Mouse (Mus musculus): ENCODE measurements at regions not wholly inside any gene's neighbourhood (a gene's known extent, or its start where the extent isn't known, plus 50 kb on each side); places are given as distances from the start of the nearest gene placed in this dataset.

DNA sequence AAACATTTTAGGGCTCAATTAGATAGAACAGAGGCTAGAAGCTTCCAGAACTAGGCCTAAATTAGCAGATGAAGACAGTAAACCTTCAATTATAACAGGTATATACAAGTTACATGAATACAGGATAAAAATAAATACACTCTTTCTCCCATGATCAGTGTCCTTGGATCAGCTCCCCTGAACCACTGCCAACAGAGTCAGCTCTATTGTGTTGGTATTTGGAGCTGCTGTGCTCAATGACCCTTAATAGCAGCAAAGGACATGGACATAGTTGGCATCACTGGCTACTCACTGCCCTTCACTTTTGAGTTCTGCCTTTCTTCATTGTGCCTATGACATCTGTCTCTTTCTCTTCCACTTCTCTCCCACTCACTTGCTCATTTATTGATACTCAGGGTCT, 639.1 kb upstream of the 4921530L21Rik start:
- DNase-seq (ENCODE audit: low spot score) (no peak), ATAC-seq (no peak)
- H3K27ac ChIP-seq (ENCODE audit: low read depth, low read length) = no peak overlapping the region
- no peaks in the 10 kb centered on the region for H3K27me3 ChIP-seq (replicated peaks; ENCODE audit: control insufficient read depth, insufficient read depth, low read length)
- H3K36me3 ChIP-seq (ENCODE audit: control insufficient read depth, insufficient read depth, low read length) = no peaks in the 10 kb centered on the region
- H3K4me1 ChIP-seq (ENCODE audit: control insufficient read depth, insufficient read depth, low read length) = no peaks in the 10 kb centered on the region
- no peaks in the 10 kb centered on the region for H3K9me3 ChIP-seq (replicated peaks; ENCODE audit: control insufficient read depth, low read length)
- no peak overlapping the region for H3K4me2 ChIP-seq (ENCODE audit: low read length)
- no peak overlapping the region for H3K4me3 ChIP-seq (ENCODE audit: low read depth, low read length)
- no peak overlapping the region for H3K9ac ChIP-seq (ENCODE audit: low read length)

DNA sequence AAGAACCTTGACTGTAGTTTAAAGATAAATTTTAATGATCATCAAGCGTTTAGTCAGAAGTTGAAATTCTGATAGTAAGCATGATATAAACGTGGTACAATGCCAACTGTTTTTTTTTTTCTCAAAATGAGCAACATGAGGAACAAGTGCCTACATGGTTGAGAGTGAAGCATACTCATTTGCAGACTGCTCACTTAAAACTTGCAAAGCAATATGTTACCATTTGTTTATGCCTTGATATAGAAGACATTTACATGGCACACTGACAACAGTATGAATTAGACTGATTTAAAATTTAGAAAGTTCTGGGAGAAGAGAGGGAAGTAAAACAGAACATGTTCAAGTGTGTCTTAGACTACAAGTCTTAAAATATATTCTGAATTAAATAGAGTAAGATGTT, 632.2 kb upstream of the 4921530L21Rik start:
- no peaks in the 10 kb centered on the region for H3K36me3 ChIP-seq (ENCODE audit: control insufficient read depth, insufficient read depth, low read length)
- 81% methylated on average over 2 of the region's 2 CpGs for WGBS
- H3K4me1 ChIP-seq (ENCODE audit: control insufficient read depth, insufficient read depth, low read length) = no peaks in the 10 kb centered on the region
- no peak overlapping the region for H3K4me2 ChIP-seq (ENCODE audit: low read length)
- DNase-seq (ENCODE audit: low spot score) = peak; percentile 52
- H3K27me3 ChIP-seq (replicated peaks; ENCODE audit: control insufficient read depth, insufficient read depth, low read length) = no peaks in the 10 kb centered on the region
- no peak overlapping the region for H3K27ac ChIP-seq (ENCODE audit: low read depth, low read length)
- no peak overlapping the region for H3K4me3 ChIP-seq (ENCODE audit: low read depth, low read length)
- H3K9me3 ChIP-seq (replicated peaks; ENCODE audit: control insufficient read depth, low read length) = no peaks in the 10 kb centered on the region
- H3K9ac ChIP-seq (ENCODE audit: low read length) = no peak overlapping the region
- ATAC-seq = no peak

DNA sequence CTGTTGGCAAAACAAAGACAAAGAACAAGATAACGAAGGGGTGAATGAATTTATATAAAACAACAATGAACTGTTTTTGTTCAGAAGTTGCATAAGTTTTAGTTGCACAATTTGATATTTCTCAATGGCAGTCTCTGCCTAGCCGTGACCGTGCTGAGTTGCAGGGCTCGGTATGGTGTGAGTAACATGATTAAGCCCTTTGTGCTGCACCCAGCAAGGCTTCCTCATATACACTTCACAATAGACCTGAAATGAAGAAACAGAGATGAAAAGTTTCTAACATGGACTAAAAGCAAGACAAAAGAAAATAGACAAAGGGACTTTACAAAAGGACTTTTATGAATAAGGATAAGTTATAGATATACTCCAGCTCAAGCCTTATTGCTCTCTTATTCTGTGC, 624.9 kb upstream of the 4921530L21Rik start:
- no peak overlapping the region for H3K9ac ChIP-seq (ENCODE audit: low read length)
- DNase-seq (ENCODE audit: low spot score) (no peak), ATAC-seq (no peak)
- no peaks in the 10 kb centered on the region for H3K36me3 ChIP-seq (ENCODE audit: control insufficient read depth, insufficient read depth, low read length)
- no peaks in the 10 kb centered on the region for H3K27me3 ChIP-seq (replicated peaks; ENCODE audit: control insufficient read depth, insufficient read depth, low read length)
- no peak overlapping the region for H3K4me2 ChIP-seq (ENCODE audit: low read length)
- WGBS = 20% methylated on average over 4 of the region's 4 CpGs
- no peaks in the 10 kb centered on the region for H3K9me3 ChIP-seq (replicated peaks; ENCODE audit: control insufficient read depth, low read length)
- H3K4me1 ChIP-seq (ENCODE audit: control insufficient read depth, insufficient read depth, low read length) = no peaks in the 10 kb centered on the region
- no peak overlapping the region for H3K4me3 ChIP-seq (ENCODE audit: low read depth, low read length)
- no peak overlapping the region for H3K27ac ChIP-seq (ENCODE audit: low read depth, low read length)

DNA sequence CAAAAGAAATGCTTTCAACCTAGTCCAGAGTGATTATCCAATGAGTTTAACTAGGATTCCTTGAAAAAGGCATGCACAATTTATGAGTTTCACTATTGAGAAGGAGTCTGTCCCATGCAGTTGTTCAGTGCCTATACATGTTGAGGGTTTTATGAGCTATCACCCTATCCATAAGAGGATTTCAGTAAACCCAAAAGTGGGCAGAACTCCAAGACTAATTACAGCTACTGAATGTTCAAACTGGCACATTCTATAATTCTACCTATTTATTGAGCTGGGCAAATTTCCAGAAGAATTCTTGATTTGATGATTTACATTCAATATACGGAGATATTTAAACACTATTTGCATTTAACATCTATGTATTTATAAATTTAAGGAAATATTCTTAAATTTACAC, 599.6 kb upstream of the 4921530L21Rik start:
- Histone ChIP-seq H3K4me3 (ENCODE audit: low read depth, low read length) (no peak overlapping the region), H3K9ac (ENCODE audit: low read length) (no peak overlapping the region), H3K9me3 (replicated peaks; ENCODE audit: control insufficient read depth, low read length) (no peaks in the 10 kb centered on the region), H3K4me2 (ENCODE audit: low read length) (no peak overlapping the region), H3K27ac (ENCODE audit: low read depth, low read length) (no peak overlapping the region), H3K27me3 (replicated peaks; ENCODE audit: control insufficient read depth, insufficient read depth, low read length) (no peaks in the 10 kb centered on the region), H3K4me1 (ENCODE audit: control insufficient read depth, insufficient read depth, low read length) (no peaks in the 10 kb centered on the region), H3K36me3 (ENCODE audit: control insufficient read depth, insufficient read depth, low read length) (no peaks in the 10 kb centered on the region)
- DNase-seq (ENCODE audit: low spot score) (peak; percentile 67), ATAC-seq (peak; percentile 42; the same call in 1 of the 2 replicates)
- WGBS = 39% methylated on average over 1 of the region's 1 CpGs

DNA sequence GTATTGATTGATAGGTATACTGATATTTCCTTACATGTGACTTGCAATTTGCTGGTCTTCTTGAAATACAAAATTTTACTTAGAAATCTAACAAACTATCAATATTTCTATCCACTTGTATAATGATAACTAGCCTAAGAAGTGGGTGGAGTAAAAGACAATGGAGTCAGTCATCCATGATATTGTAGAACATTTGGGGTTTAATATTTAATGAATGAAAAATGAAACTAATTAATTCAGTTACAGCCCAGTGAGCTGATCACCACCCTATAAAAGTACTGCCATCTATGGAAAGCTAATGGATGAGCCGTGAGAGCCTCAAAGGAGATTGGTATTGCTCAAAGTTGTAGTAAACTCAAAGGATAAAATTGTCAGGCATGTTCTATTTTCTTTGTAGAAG, 599.0 kb upstream of the 4921530L21Rik start:
- no peak overlapping the region for H3K27ac ChIP-seq (ENCODE audit: low read depth, low read length)
- no peak for ATAC-seq
- H3K9me3 ChIP-seq (replicated peaks; ENCODE audit: control insufficient read depth, low read length) = no peaks in the 10 kb centered on the region
- H3K9ac ChIP-seq (ENCODE audit: low read length) = no peak overlapping the region
- H3K4me2 ChIP-seq (ENCODE audit: low read length) = no peak overlapping the region
- no peaks in the 10 kb centered on the region for H3K36me3 ChIP-seq (ENCODE audit: control insufficient read depth, insufficient read depth, low read length)
- no peak overlapping the region for H3K4me3 ChIP-seq (ENCODE audit: low read depth, low read length)
- WGBS = 33% methylated on average over 1 of the region's 1 CpGs
- H3K4me1 ChIP-seq (ENCODE audit: control insufficient read depth, insufficient read depth, low read length) = no peaks in the 10 kb centered on the region
- DNase-seq (ENCODE audit: low spot score) = no peak
- H3K27me3 ChIP-seq (replicated peaks; ENCODE audit: control insufficient read depth, insufficient read depth, low read length) = no peaks in the 10 kb centered on the region

DNA sequence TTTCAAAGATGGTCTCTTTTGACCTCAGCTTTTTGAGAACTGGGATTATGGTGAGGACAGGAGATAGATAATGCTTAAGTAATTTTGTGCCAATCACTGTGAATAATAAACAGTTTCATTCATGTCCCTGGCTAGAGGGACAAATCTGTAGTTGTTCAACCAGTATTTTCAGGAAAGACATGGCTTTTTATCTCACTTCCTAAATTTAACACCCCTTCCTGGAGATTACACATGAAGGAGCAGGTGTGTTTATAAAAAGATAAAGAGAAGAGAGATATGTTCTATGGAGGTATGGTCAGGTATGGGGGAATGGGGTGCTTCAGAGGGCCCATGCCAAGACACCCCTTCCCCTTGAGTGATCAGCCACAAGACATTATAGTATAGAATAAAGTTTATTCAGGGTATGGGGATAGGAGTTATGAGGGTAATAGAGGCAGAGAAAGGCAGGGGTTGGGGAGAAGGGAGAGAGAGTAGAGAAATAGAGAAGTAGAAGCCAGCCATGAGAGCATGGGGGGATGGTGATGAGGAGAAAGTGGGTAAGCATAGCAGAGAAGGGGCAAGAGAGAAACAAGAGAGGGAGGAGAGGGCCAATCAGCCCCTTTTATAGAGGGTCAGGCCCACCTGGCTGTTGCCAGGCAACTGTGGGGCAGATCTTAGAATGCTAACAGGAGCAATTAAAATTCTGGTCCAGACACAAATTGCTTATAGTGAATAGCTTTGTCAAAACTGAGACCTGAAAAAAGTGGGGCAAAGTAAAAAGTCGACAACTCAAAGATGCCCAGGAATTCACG, 566.7 kb upstream of the 4921530L21Rik start:
- no peaks in the 10 kb centered on the region for H3K36me3 ChIP-seq (ENCODE audit: control insufficient read depth, insufficient read depth, low read length)
- H3K27me3 ChIP-seq (replicated peaks; ENCODE audit: control insufficient read depth, insufficient read depth, low read length) = no peaks in the 10 kb centered on the region
- no peak overlapping the region for H3K4me2 ChIP-seq (ENCODE audit: low read length)
- no peak overlapping the region for H3K9ac ChIP-seq (ENCODE audit: low read length)
- ATAC-seq = no peak
- no peak overlapping the region for H3K4me3 ChIP-seq (ENCODE audit: low read depth, low read length)
- no peak overlapping the region for H3K27ac ChIP-seq (ENCODE audit: low read depth, low read length)
- H3K4me1 ChIP-seq (ENCODE audit: control insufficient read depth, insufficient read depth, low read length) = no peaks in the 10 kb centered on the region
- no peak for DNase-seq (ENCODE audit: low spot score)
- WGBS = 44% methylated on average over 2 of the region's 2 CpGs
- no peaks in the 10 kb centered on the region for H3K9me3 ChIP-seq (replicated peaks; ENCODE audit: control insufficient read depth, low read length)

DNA sequence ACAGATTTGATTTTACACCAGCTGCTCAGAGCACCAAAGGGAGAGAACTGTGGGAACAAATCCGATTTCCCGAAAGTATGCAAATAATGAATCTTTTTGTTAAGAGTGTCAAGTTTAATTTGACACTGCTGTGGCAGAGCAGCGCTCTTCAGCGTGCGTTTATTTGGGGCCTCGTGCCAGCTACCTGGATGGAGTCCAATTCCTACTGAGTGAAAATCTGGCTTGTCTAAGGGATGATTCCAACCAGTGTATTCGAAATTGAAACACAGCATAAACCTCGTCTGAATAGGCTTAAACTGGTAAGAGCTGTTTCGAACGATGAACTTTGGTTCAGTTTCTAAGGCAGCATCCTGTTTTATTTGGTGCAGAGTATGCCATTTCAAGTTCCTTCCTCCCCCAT, 524.1 kb upstream of the 4921530L21Rik start:
- Histone ChIP-seq H3K4me1 (ENCODE audit: control insufficient read depth, insufficient read depth, low read length) (no peaks in the 10 kb centered on the region), H3K9ac (ENCODE audit: low read length) (no peak overlapping the region), H3K4me2 (ENCODE audit: low read length) (no peak overlapping the region), H3K27ac (ENCODE audit: low read depth, low read length) (no peak overlapping the region), H3K9me3 (replicated peaks; ENCODE audit: control insufficient read depth, low read length) (no peaks in the 10 kb centered on the region), H3K36me3 (ENCODE audit: control insufficient read depth, insufficient read depth, low read length) (no peaks in the 10 kb centered on the region), H3K27me3 (replicated peaks; ENCODE audit: control insufficient read depth, insufficient read depth, low read length) (no peaks in the 10 kb centered on the region), H3K4me3 (ENCODE audit: low read depth, low read length) (no peak overlapping the region)
- WGBS = 18% methylated on average over 10 of the region's 10 CpGs
- ATAC-seq = peak; percentile 92
- peak; percentile 94 for DNase-seq (ENCODE audit: low spot score)
